Comparison of ENCODE assay signal across 7 mouse cellular contexts in the genomic region with DNA sequence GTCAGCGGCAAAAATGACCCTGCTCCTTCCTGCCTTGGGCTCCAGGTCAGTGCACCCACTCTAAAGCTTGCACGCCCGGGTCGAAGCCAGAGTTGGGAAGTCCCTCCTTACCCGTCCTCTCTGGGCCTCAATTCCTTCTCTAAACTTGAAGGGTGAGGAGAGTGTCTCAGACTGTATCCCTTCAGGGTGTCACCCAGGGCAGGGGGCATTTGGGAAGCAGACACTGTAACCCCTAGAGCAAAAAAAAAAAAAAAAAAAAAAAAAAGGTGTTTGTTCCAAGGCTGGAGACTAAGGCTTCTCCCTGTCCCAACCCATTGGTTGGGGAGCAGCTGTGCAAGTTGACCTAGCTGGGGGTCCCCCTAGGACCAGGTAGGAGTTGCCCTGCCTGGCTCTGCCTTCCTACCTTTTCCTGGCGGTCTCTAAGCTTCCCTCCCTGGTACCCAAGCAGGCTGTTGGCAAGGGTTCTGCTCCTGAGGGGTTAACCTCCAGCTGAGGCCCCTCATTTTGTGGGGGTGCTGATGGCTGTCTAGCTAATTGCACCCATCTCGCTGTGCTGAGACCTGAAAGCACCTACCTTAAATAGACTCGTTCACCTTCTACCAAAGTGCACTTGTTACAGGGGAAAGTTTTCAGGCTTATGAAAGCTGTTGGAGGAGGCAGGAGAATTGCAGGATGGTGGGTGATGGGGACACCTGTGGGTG. TPM values are rescaled to one million over a fixed set of nuclear protein-coding genes. Genes with fewer than 3 reads are reported as not detected.
DNase-seq lines count a peak whose midpoint lies in the region; ATAC-seq and TF ChIP-seq lines count a peak whose summit lies in the region.

No protein-coding gene starts in this region.

- H3K27me3 ChIP-seq in lung, embryonic 14.5 days (ENCODE audit: insufficient read depth, low read length) = 0 out of 2 replicates have a peak, but pooled peaks cover 6% of the 10 kb centered on the region
- H3K27me3 ChIP-seq in embryonic facial prominence, embryonic 15.5 days = no peaks in the 10 kb centered on the region
- H3K27me3 ChIP-seq in intestine, embryonic 15.5 days (replicated peaks) = peaks cover 3% of the 10 kb centered on the region; the same call in 1 of the 2 replicates
- 0 out of 2 replicates have a peak, but pooled peaks cover 3% of the 10 kb centered on the region for H3K27me3 ChIP-seq in neural tube, embryonic 14.5 days (ENCODE audit: control insufficient read depth, insufficient read depth, low read length)

- H3K4me3 ChIP-seq in lung, embryonic 14.5 days (ENCODE audit: low read depth, low read length) = peak overlapping the region; percentile 60
- H3K4me3 ChIP-seq in embryonic facial prominence, embryonic 15.5 days (replicated peaks) = peak overlapping the region; percentile 64
- peak overlapping the region; percentile 61 for H3K4me3 ChIP-seq in intestine, embryonic 15.5 days (replicated peaks)
- peak overlapping the region; percentile 42 for H3K4me3 ChIP-seq in neural tube, embryonic 14.5 days (ENCODE audit: low read depth, low read length)

- no peaks in the 10 kb centered on the region for H3K9me3 ChIP-seq in lung, embryonic 14.5 days (ENCODE audit: low read depth, low read length)
- no peaks in the 10 kb centered on the region for H3K9me3 ChIP-seq in embryonic facial prominence, embryonic 15.5 days (replicated peaks)
- no peaks in the 10 kb centered on the region for H3K9me3 ChIP-seq in intestine, embryonic 15.5 days
- H3K9me3 ChIP-seq in neural tube, embryonic 14.5 days (ENCODE audit: control insufficient read depth, low read length) = no peaks in the 10 kb centered on the region

- ATAC-seq in lung, embryonic 14.5 days (ENCODE audit: insufficient read depth) = no peak
- ATAC-seq in embryonic facial prominence, embryonic 15.5 days (ENCODE audit: insufficient number of reproducible peaks, low FRiP score, low TSS enrichment, low read depth) = no peak
- ATAC-seq in intestine, embryonic 15.5 days = no peak
- ATAC-seq in neural tube, embryonic 14.5 days (ENCODE audit: low read depth) = no peak

- 52% methylated on average over 8 of the region's 8 CpGs for WGBS in lung, embryonic 14.5 days
- WGBS in embryonic facial prominence, embryonic 15.5 days = 53% methylated on average over 8 of the region's 8 CpGs
- 62% methylated on average over 8 of the region's 8 CpGs for WGBS in intestine, embryonic 15.5 days
- 62% methylated on average over 8 of the region's 8 CpGs for WGBS in neural tube, embryonic 14.5 days

- H3K4me1 ChIP-seq in lung, embryonic 14.5 days (ENCODE audit: insufficient read depth) = peaks cover 17% of the 10 kb centered on the region
- peaks cover 69% of the 10 kb centered on the region for H3K4me1 ChIP-seq in embryonic facial prominence, embryonic 15.5 days
- peaks cover 54% of the 10 kb centered on the region for H3K4me1 ChIP-seq in intestine, embryonic 15.5 days (replicated peaks)
- peaks cover 19% of the 10 kb centered on the region for H3K4me1 ChIP-seq in neural tube, embryonic 14.5 days (ENCODE audit: control insufficient read depth, insufficient read depth, low read length)

- no peak overlapping the region for H3K27ac ChIP-seq in lung, embryonic 14.5 days (ENCODE audit: low read depth)
- no peak overlapping the region for H3K27ac ChIP-seq in embryonic facial prominence, embryonic 15.5 days (replicated peaks)
- H3K27ac ChIP-seq in intestine, embryonic 15.5 days = no peak overlapping the region
- H3K27ac ChIP-seq in neural tube, embryonic 14.5 days (ENCODE audit: low read depth, low read length) = no peak overlapping the region

- H3K9ac ChIP-seq in lung, embryonic 14.5 days = peak overlapping the region; percentile 58; the same call in 1 of the 2 replicates
- no peak overlapping the region for H3K9ac ChIP-seq in embryonic facial prominence, embryonic 15.5 days
- peak overlapping the region; percentile 69 for H3K9ac ChIP-seq in intestine, embryonic 15.5 days
- no peak overlapping the region for H3K9ac ChIP-seq in neural tube, embryonic 14.5 days (replicated peaks; ENCODE audit: low read depth, low read length)

- peak overlapping the region; percentile 97 for H3K4me2 ChIP-seq in lung, embryonic 14.5 days
- H3K4me2 ChIP-seq in embryonic facial prominence, embryonic 15.5 days (replicated peaks) = peak overlapping the region; percentile 91
- peak overlapping the region; percentile 97 for H3K4me2 ChIP-seq in intestine, embryonic 15.5 days (replicated peaks)
- H3K4me2 ChIP-seq in neural tube, embryonic 14.5 days (ENCODE audit: low read depth, low read length) = peak overlapping the region; percentile 84; the same call in 1 of the 2 replicates

- DNase-seq in lung, embryonic 14.5 days = no peak
- DNase-seq in lung, postnatal 14 days = no peak
- DNase-seq in adrenal gland, postnatal 10 days = no peak
- DNase-seq in layer of hippocampus, adult 9-11 months = no peak

- H3K36me3 ChIP-seq in lung, embryonic 14.5 days (ENCODE audit: insufficient read depth) = no peaks in the 10 kb centered on the region
- H3K36me3 ChIP-seq in embryonic facial prominence, embryonic 15.5 days = no peaks in the 10 kb centered on the region
- no peaks in the 10 kb centered on the region for H3K36me3 ChIP-seq in intestine, embryonic 15.5 days
- no peaks in the 10 kb centered on the region for H3K36me3 ChIP-seq in neural tube, embryonic 14.5 days (ENCODE audit: control insufficient read depth, insufficient read depth, low read length)

- no peak for TF ChIP-seq CTCF in lung, embryonic 14.5 days (IDR thresholded peaks at IDR 0.05; ENCODE audit: low read depth)

RNA-seq across cellular contexts. Expression of a gene that starts 1.1 kb away (rescaled TPM):
- polyA plus RNA-seq in lung, embryonic 14.5 days (2014; fragmentation: Nextera tagmentation; extraction: Ambion mirVana) = 4.5 and 5.2 TPM in 2 replicates
- 5.8 and 6.7 TPM in 2 replicates for polyA plus RNA-seq in embryonic facial prominence, embryonic 15.5 days (2015; fragmentation: Nextera tagmentation; extraction: Ambion mirVana)
- polyA plus RNA-seq in intestine, embryonic 15.5 days (2015; fragmentation: Nextera tagmentation; extraction: Ambion mirVana) = 2.5 and 2.8 TPM in 2 replicates
- polyA plus RNA-seq in neural tube, embryonic 14.5 days (2014; fragmentation: Nextera tagmentation; extraction: Ambion mirVana) = 0.20 and 2.1 TPM in 2 replicates
- 10 to 100 TPM; 21.7 to 25.4 TPM for total RNA-seq in adrenal gland, postnatal 10 days (2021)

RNA-seq across cellular contexts. Expression of a gene that starts 30.2 kb away (rescaled TPM):
- polyA plus RNA-seq in lung, embryonic 14.5 days (2014; fragmentation: Nextera tagmentation; extraction: Ambion mirVana) = 3.8 and 5.0 TPM in 2 replicates
- polyA plus RNA-seq in embryonic facial prominence, embryonic 15.5 days (2015; fragmentation: Nextera tagmentation; extraction: Ambion mirVana) = 12.4 and 17.5 TPM in 2 replicates
- polyA plus RNA-seq in intestine, embryonic 15.5 days (2015; fragmentation: Nextera tagmentation; extraction: Ambion mirVana) = 2.1 and 2.8 TPM in 2 replicates
- polyA plus RNA-seq in neural tube, embryonic 14.5 days (2014; fragmentation: Nextera tagmentation; extraction: Ambion mirVana) = 2.7 and 3.4 TPM in 2 replicates
- 10 to 100 TPM; 42.9 to 72.4 TPM for total RNA-seq in adrenal gland, postnatal 10 days (2021)

RNA-seq across cellular contexts. Expression of a gene that starts 54.8 kb away (rescaled TPM):
- polyA plus RNA-seq in lung, embryonic 14.5 days (2014; fragmentation: Nextera tagmentation; extraction: Ambion mirVana) = 253 and 291 TPM in 2 replicates
- polyA plus RNA-seq in embryonic facial prominence, embryonic 15.5 days (2015; fragmentation: Nextera tagmentation; extraction: Ambion mirVana) = 196 and 219 TPM in 2 replicates
- polyA plus RNA-seq in intestine, embryonic 15.5 days (2015; fragmentation: Nextera tagmentation; extraction: Ambion mirVana) = 183 and 225 TPM in 2 replicates
- polyA plus RNA-seq in neural tube, embryonic 14.5 days (2014; fragmentation: Nextera tagmentation; extraction: Ambion mirVana) = 44.7 and 46.8 TPM in 2 replicates
- 10 to 100 TPM; 35.9 to 46.7 TPM for total RNA-seq in adrenal gland, postnatal 10 days (2021)

Comparison
In these comparisons a context has a peak if more than half of its experiments do, and no peak if none do; other contexts are left out.
1. H3K9ac ChIP-seq: peak in lung, embryonic 14.5 days (single experiment) and intestine, embryonic 15.5 days (single experiment); none in embryonic facial prominence, embryonic 15.5 days (single experiment) and neural tube, embryonic 14.5 days (single experiment).
2. Peak in every context shown above with its lines, with median percentiles within 50 percentile points of each other: H3K4me2 ChIP-seq and H3K4me3 ChIP-seq.